Mouse (Mus musculus) neural tube, embryonic 12.5 days (tissue): ENCODE data around the gene Ube2f. TPM values are rescaled to one million over a fixed set of nuclear protein-coding genes. Genes with fewer than 3 reads are reported as not detected.

Experiments used
- ATAC-seq: fragments of 200-750 bp; cut with Nextera tagmentation; 2 replicates; pipeline ENCODE4 v1.8.0; 2017; ENCODE audit warnings: low read depth, mild to moderate bottlenecking, moderate TSS enrichment, moderate library complexity; ENCODE audit not compliant: low FRiP score
- H3K27ac ChIP-seq: fragments of 300-500 bp; sonication (generic); 2 replicates; pipeline ENCODE4 v1.5.1; 2016
- H3K27me3 ChIP-seq: fragments of 300-500 bp; sonication (generic); replicated peaks from 2 replicates; pipeline ENCODE4 v1.6.1; 2016; ENCODE audit warnings: mild to moderate bottlenecking
- H3K36me3 ChIP-seq: fragments of 300-500 bp; sonication (generic); 2 replicates; pipeline ENCODE4 v1.6.1; 2016; ENCODE audit warnings: mild to moderate bottlenecking
- H3K4me1 ChIP-seq: fragments of 300-500 bp; sonication (generic); 2 replicates; pipeline ENCODE4 v1.6.1; 2016
- H3K4me2 ChIP-seq: fragments of 300-500 bp; sonication (generic); replicated peaks from 2 replicates; pipeline ENCODE4 v1.6.1; 2016; ENCODE audit warnings: mild to moderate bottlenecking
- H3K4me3 ChIP-seq: fragments of 300-500 bp; sonication (generic); 2 replicates; pipeline ENCODE4 v1.5.1; 2016
- H3K9ac ChIP-seq: fragments of 300-500 bp; sonication (generic); 2 replicates; pipeline ENCODE4 v1.6.1; 2016; ENCODE audit warnings: mild to moderate bottlenecking
- H3K9me3 ChIP-seq: fragments of 300-500 bp; sonication (generic); 2 replicates; pipeline ENCODE4 v1.6.1; 2016; ENCODE audit warnings: mild to moderate bottlenecking
- WGBS: fragments of 180-500 bp; shearing (Covaris S2); methylation state at CpG from one replicate; pipeline ENCODE4 v1.1.7; 2016; 5-methylcytosine and 5-hydroxymethylcytosine counted together
- polyA plus RNA-seq: library from polyadenylated mRNA; unstranded; fragments of >200 nt; fragmentation: Nextera tagmentation; extraction: Ambion mirVana; gene quantifications from 2 replicates; pipeline ENCODE4 v1.2.1, GENCODE M21; 2016

Ube2f gene
- polyA plus RNA-seq, 1 experiment from 2014 or later = 71.4 TPM

GRCm38 (mm10) chr1:91215981-91216380 is 34.1 kb upstream of the Ube2f start:
- ATAC-seq = no peak
- H3K4me3 ChIP-seq = no peak overlapping the region
- no peaks in the 10 kb centered on the region for H3K4me1 ChIP-seq
- no peaks in the 10 kb centered on the region for H3K27me3 ChIP-seq
- 68% methylated on average over 1 of the region's 1 CpGs for WGBS
- no peaks in the 10 kb centered on the region for H3K36me3 ChIP-seq
- H3K9me3 ChIP-seq = no peaks in the 10 kb centered on the region
- H3K4me2 ChIP-seq = no peak overlapping the region
- H3K9ac ChIP-seq = no peak overlapping the region
- H3K27ac ChIP-seq = no peak overlapping the region

GRCm38 (mm10) chr1:91216504-91217267 is 33.4 kb upstream of the Ube2f start:
- H3K9ac ChIP-seq = no peak overlapping the region
- H3K9me3 ChIP-seq = no peaks in the 10 kb centered on the region
- 79% methylated on average over 10 of the region's 10 CpGs for WGBS
- H3K27ac ChIP-seq = no peak overlapping the region
- no peaks in the 10 kb centered on the region for H3K27me3 ChIP-seq
- no peak overlapping the region for H3K4me2 ChIP-seq
- no peak for ATAC-seq
- no peaks in the 10 kb centered on the region for H3K4me1 ChIP-seq
- H3K36me3 ChIP-seq = no peaks in the 10 kb centered on the region
- H3K4me3 ChIP-seq = no peak overlapping the region

- no peak for ATAC-seq
- no peaks in the 10 kb centered on the region for H3K9me3 ChIP-seq
- H3K27ac ChIP-seq = no peak overlapping the region
- WGBS = 88% methylated on average over 7 of the region's 7 CpGs
- no peak overlapping the region for H3K4me2 ChIP-seq
- no peaks in the 10 kb centered on the region for H3K27me3 ChIP-seq
- H3K4me3 ChIP-seq = no peak overlapping the region
- no peaks in the 10 kb centered on the region for H3K4me1 ChIP-seq
- no peak overlapping the region for H3K9ac ChIP-seq
- no peaks in the 10 kb centered on the region for H3K36me3 ChIP-seq
Measured at GRCm38 (mm10) chr1:91219641-91220321, 30.3 kb upstream of the Ube2f start.

GRCm38 (mm10) chr1:91220322-91220672 is 29.8 kb upstream of the Ube2f start:
- no peaks in the 10 kb centered on the region for H3K27me3 ChIP-seq
- H3K4me1 ChIP-seq = no peaks in the 10 kb centered on the region
- no peak overlapping the region for H3K4me2 ChIP-seq
- no peak overlapping the region for H3K9ac ChIP-seq
- no peaks in the 10 kb centered on the region for H3K36me3 ChIP-seq
- WGBS = 89% methylated on average over 3 of the region's 3 CpGs
- ATAC-seq = no peak
- no peak overlapping the region for H3K27ac ChIP-seq
- H3K9me3 ChIP-seq = no peaks in the 10 kb centered on the region
- no peak overlapping the region for H3K4me3 ChIP-seq

GRCm38 (mm10) chr1:91226562-91226961 is 23.5 kb upstream of the Ube2f start:
- 74% methylated on average over 4 of the region's 4 CpGs for WGBS
- no peaks in the 10 kb centered on the region for H3K27me3 ChIP-seq
- no peak for ATAC-seq
- H3K9ac ChIP-seq = no peak overlapping the region
- H3K4me1 ChIP-seq = no peaks in the 10 kb centered on the region
- H3K36me3 ChIP-seq = no peaks in the 10 kb centered on the region
- no peak overlapping the region for H3K4me3 ChIP-seq
- H3K27ac ChIP-seq = no peak overlapping the region
- no peaks in the 10 kb centered on the region for H3K9me3 ChIP-seq
- H3K4me2 ChIP-seq = no peak overlapping the region

- Histone ChIP-seq H3K4me3 (no peak overlapping the region), H3K9me3 (no peaks in the 10 kb centered on the region), H3K27ac (no peak overlapping the region), H3K9ac (no peak overlapping the region), H3K4me2 (no peak overlapping the region), H3K27me3 (no peaks in the 10 kb centered on the region), H3K36me3 (no peaks in the 10 kb centered on the region), H3K4me1 (no peaks in the 10 kb centered on the region)
- 64% methylated on average over 15 of the region's 15 CpGs for WGBS
- ATAC-seq = no peak
Measured at GRCm38 (mm10) chr1:91227381-91228054, 22.6 kb upstream of the Ube2f start.

GRCm38 (mm10) chr1:91231142-91231541 is 19.0 kb upstream of the Ube2f start:
- H3K27ac ChIP-seq = no peak overlapping the region
- H3K4me2 ChIP-seq = no peak overlapping the region
- 81% methylated on average over 6 of the region's 6 CpGs for WGBS
- H3K4me3 ChIP-seq = no peak overlapping the region
- no peaks in the 10 kb centered on the region for H3K36me3 ChIP-seq
- H3K9ac ChIP-seq = no peak overlapping the region
- ATAC-seq = no peak
- H3K27me3 ChIP-seq = no peaks in the 10 kb centered on the region
- H3K4me1 ChIP-seq = no peaks in the 10 kb centered on the region
- H3K9me3 ChIP-seq = no peaks in the 10 kb centered on the region

GRCm38 (mm10) chr1:91231896-91232295 is 18.2 kb upstream of the Ube2f start:
- no peak overlapping the region for H3K4me3 ChIP-seq
- H3K4me1 ChIP-seq = no peaks in the 10 kb centered on the region
- WGBS = 61% methylated on average over 5 of the region's 5 CpGs
- H3K4me2 ChIP-seq = no peak overlapping the region
- H3K27me3 ChIP-seq = no peaks in the 10 kb centered on the region
- no peaks in the 10 kb centered on the region for H3K36me3 ChIP-seq
- no peak overlapping the region for H3K9ac ChIP-seq
- ATAC-seq = no peak
- H3K27ac ChIP-seq = no peak overlapping the region
- no peaks in the 10 kb centered on the region for H3K9me3 ChIP-seq

GRCm38 (mm10) chr1:91235395-91235794 is 14.7 kb upstream of the Ube2f start:
- Histone ChIP-seq H3K27me3 (no peaks in the 10 kb centered on the region), H3K27ac (no peak overlapping the region), H3K4me1 (no peaks in the 10 kb centered on the region), H3K4me3 (no peak overlapping the region), H3K4me2 (no peak overlapping the region), H3K36me3 (no peaks in the 10 kb centered on the region), H3K9me3 (no peaks in the 10 kb centered on the region), H3K9ac (no peak overlapping the region)
- WGBS = 77% methylated on average over 5 of the region's 5 CpGs
- no peak for ATAC-seq

GRCm38 (mm10) chr1:91237676-91238075 is 12.4 kb upstream of the Ube2f start:
- H3K27ac ChIP-seq = no peak overlapping the region
- H3K9ac ChIP-seq = no peak overlapping the region
- H3K27me3 ChIP-seq = no peaks in the 10 kb centered on the region
- ATAC-seq = no peak
- H3K4me3 ChIP-seq = no peak overlapping the region
- 83% methylated on average over 6 of the region's 6 CpGs for WGBS
- no peaks in the 10 kb centered on the region for H3K4me1 ChIP-seq
- H3K9me3 ChIP-seq = no peaks in the 10 kb centered on the region
- H3K36me3 ChIP-seq = no peaks in the 10 kb centered on the region
- no peak overlapping the region for H3K4me2 ChIP-seq

- H3K9ac ChIP-seq = no peak overlapping the region
- H3K27me3 ChIP-seq = no peaks in the 10 kb centered on the region
- no peak overlapping the region for H3K4me3 ChIP-seq
- no peak overlapping the region for H3K27ac ChIP-seq
- ATAC-seq = no peak
- no peaks in the 10 kb centered on the region for H3K9me3 ChIP-seq
- no peaks in the 10 kb centered on the region for H3K36me3 ChIP-seq
- H3K4me2 ChIP-seq = no peak overlapping the region
- H3K4me1 ChIP-seq = no peaks in the 10 kb centered on the region
- 30% methylated on average over 5 of the region's 5 CpGs for WGBS
Measured at GRCm38 (mm10) chr1:91239112-91239511, 11.0 kb upstream of the Ube2f start.

- Histone ChIP-seq H3K4me2 (no peak overlapping the region), H3K4me3 (no peak overlapping the region), H3K4me1 (no peaks in the 10 kb centered on the region), H3K27me3 (no peaks in the 10 kb centered on the region), H3K9me3 (no peaks in the 10 kb centered on the region), H3K9ac (no peak overlapping the region), H3K36me3 (no peaks in the 10 kb centered on the region), H3K27ac (no peak overlapping the region)
- no peak for ATAC-seq
- 76% methylated on average over 1 of the region's 1 CpGs for WGBS
Measured at GRCm38 (mm10) chr1:91239800-91240199, 10.3 kb upstream of the Ube2f start.
